Mouse (Mus musculus) adrenal gland, adult (tissue): ENCODE results near the gene Mpdu1.
A peak's percentile ranks its signal among the peaks of the same experiment; 100 is the strongest.
"Not testable (repeated sequence)": the region's sequence is repeated elsewhere in the genome, so short reads cannot be mapped to it uniquely, and the experiment has no call there.

Experiments
- DNase-seq, 2 experiments: peaks; one replicate each; pipeline ENCODE4 v3.0.0; 2022 to 2023; ENCODE audit warnings: low spot score in 1 of 2; ENCODE audit not compliant: inconsistent age in 2 of 2

Mpdu1 gene

DNA sequence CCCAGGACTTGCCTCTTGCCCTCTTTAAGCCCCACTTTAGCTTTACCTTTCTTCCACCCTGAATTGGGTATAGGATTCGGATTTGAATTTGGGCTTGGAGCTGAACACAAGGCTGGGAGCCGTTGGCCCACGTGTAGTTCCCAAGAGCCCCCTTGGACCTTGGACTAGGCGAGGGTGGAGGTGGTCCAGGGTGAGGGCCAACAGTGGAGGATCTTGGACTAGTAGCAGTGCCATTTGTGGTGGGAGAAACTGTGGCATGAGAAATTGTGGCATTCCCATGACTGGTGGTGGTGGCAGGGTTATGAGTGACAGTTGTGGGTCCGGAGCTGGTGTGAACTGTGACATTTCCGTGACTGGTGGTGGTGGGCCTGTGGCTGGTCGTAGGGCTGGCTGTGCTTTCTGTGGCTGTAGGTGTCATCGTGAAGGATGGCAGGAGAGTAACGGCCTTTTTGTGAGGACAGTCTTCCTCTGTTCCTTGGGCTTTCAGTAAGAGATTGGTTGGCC is 3.1 kb upstream of the Mpdu1 start:
- DNase-seq: peak in 1 of 2 experiments; percentile 66

DNA sequence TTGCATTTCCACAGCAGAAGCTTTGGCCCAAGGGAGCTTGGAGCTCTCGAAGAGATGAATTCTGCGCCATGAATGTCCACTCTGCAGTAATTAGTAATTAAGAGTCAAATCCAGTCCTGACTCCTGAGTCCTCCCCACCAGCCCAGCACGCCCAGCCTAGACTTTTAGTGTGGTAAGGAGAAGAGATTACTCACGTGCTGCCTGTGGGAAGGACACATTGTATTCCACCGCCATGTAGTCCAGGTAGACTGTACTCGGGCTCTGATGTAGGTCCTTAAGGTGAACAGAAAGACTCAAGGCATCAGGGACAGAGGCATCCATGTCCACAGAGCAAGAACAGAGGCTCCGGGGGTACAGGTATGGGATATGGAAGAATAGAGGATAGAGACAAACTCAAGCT is 2.4 kb upstream of the Mpdu1 start:
- peak in 1 of 2 experiments; percentile 70 for DNase-seq

DNA sequence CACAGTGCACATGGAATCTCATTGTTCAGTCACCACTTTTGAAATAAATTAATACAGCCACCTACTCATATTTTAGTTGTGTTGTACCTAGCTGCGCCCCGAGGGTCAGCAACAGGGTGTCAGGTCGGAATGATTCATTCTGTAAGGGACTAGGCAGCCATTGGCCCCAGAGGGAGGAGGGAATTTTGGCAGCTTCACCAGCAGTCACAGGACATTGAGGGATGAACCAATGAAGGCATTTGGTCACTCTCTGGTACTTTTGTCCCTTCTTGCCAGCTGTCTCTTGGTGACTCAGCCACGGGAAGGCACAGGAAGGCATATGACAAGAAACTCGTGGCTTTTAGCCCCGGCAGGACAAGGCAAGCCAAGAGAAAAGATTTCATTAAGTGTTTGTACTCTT is 1.4 kb upstream of the Mpdu1 start:
- DNase-seq: peak; percentile 77 to 88

DNA sequence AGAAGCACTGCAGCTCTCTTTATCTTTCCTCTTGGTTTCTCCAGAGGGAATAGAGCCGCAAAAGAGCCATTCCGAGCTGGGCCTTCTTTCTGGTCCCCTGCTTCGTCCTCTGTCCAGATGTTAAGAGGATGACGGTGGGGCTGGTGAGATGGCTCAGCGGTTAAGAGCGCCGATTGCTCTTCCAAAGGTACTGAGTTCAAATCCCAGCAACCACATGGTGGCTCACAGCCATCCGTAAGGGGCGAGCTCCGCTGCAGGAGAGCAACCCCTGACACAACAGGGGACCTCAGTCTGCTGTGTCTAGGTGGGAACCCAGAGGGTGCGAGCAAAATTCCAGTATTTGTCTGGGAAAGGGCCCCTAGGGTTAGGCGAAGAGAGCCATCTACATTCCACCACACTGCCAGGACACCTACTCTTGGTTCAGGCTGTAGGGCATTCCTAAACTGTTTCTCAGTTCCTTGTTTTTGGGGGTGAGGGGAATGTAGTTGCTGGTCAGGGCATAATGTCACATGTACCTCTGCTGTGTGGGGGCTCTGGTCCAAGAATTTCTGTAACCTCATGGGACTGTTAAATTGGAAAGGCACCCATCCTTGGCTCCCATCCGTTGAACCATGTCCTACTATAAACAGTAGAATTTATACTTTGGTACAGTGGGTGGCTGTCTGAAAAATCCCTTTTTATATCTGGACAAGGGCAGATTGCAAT is 677 bp upstream of the Mpdu1 start:
- peak in 1 of 2 experiments; percentile 52 for DNase-seq

DNA sequence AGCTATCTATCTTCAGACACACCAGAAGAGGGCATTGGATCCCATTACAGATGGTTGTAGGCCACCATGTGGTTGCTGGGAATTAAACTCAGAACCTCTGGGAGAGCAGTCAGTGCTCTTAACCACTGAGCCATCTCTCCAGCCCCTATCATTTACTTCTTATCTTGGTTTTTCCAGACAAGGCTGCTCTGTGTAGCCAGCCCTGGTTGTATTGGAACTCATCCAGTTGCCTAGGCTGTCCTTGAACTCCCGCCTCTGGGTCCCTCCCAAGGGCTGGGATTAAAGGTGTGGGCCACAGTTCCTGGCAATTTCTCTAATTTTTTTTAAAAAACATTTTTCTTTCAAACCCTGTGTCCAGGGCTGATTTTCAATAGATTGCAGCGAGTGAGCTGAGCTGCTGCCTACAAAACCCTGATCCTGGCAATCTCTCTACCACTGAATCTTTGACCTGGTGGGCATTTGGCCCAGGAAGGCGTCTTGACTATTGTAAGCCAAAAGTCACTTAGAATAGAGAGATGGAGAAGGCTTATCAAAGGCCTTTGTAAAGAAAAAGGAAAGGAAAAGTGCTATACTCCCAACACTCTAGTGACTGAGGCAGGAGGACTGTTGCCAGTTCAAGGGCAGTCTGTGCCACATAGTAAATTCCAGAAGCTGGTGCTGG is 1.1 kb downstream of the Mpdu1 start:
- peak; percentile 80 to 92 for DNase-seq

DNA sequence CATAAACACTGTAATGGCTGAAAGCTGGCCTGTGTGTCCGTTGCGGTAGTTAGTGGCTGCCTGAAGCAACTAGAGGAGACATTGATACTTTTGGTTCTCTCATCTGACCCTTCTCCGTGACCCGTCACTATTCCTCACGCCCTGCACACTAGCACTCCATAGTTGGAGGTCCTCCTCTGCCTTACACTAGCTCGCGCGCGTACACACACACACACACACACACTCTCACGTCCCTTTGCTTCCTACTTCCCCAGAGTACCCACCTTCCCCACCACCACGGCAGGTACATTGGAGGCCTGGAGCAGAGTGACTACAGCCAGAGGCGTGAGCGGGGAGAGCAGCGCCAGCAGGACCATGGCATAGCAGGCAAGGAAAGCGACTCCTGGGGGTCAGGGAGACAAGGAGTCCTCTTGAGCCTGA is 5.0 kb downstream of the Mpdu1 start:
- DNase-seq: no peak

DNA sequence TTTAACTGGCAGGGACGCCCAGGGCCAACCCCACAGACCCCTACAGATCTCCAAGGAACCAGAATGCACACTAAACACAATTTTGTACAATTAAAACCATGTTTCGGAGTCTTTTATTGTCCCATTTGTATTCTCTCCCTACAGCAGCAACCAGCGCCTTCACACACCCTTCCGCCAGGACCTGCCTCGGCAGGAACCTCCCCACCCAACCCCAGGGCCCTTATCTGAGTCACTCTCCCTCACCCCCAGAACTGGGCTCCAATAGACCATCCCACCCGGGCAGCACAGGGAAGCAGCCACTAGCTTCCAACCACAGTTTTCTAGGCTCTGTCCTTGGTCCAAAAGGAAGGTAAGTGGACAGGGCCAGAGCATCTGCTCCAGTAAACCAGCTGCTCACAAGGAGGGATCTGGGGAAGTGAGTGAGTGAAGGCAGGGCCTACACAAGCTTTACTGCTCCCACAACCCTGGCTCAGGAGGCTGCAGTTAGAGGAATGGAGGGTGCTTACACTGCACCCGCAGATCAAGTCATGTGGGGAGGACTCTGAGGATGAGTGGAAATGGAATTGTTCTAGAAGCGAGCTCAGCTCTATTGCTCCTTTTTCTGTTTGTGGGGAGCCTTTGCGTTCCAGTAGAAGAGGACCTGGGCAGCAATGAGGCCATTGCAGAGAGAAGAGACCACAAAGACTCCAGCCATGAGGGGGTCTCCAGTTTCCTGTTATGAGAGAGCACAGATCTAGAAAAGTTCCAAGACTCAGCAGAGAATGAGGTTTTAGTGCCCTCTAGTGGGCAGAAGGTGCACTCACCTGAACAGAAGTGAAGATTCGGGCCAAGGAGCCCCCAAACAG is 5.6 kb downstream of the Mpdu1 start:
- DNase-seq: peak in 1 of 2 experiments; percentile 80

DNA sequence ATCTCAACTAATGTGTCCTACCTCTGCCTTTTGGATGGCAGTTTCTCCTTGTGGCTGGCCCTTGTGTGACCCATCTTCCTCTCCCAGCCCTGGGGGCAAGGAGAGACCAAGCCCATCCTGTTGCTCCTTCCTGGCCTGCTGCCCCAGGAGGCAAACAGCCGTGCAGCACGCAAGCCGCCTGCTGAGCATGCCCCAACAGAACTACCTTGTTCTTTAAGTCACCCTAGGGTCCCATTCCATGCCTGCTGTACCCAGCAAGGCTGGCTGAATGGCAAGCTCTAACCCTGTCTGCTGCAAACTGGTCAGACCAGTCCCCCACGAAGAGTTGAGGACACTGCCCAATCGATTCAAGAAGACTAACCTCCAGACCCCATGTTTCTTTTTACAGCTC is 6.4 kb downstream of the Mpdu1 start:
- no peak for DNase-seq

DNA sequence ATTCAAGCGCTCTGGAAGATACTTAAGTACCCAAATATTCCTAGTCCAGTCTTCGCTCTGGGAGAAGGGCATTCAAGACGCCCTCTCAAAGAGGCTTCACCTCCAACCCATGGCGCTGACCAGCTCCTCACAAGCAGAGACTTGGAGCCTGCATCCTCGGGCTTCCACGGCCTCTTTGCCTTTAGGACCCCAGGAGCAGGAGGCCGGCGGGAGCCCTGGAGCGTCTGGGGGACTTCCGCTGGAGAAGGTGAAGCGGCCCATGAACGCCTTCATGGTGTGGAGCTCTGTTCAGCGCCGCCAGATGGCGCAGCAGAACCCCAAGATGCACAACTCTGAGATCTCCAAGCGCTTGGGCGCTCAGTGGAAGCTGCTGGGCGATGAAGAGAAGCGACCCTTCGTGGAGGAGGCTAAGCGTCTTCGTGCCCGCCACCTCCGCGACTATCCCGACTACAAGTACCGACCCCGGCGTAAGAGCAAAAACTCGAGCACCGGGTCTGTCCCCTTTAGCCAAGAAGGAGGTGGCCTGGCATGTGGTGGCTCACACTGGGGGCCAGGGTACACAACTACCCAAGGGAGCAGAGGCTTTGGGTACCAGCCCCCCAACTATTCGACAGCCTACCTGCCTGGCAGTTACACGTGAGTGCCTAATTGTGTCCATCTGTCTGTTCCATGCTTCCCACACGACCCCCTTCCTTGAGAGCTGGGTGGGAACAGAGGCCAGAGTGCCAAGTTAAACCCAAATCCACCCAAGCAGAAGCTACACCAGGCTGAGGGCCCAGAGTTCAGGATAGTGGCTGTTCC is 7.0 kb downstream of the Mpdu1 start, which contains the start of gene Sox15:
Gene Sox15, plus strand, starts transcription at position 51 of the 801 bp plus-strand sequence.
- peak; percentile 72 to 87 for DNase-seq

DNA sequence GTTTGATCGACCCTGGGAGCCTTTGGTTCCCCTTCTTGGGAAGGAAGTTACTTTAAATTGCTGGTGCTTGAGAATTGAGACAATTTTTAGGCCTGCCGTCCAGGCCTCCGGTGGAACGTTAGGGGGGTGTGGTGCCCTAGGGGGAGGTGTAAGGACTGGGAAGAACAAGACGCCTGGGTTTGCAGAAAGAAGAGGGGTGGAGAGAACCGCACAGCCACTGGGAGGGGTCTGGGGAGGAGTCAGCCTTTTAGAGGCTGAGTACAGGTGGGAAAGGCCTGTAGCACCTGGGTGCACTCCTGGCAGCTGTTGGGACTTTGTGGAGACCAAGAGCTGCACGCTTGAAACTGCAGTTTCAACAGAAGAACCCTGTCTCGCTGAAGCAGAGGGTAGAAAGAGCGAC is 7.7 kb downstream of the Mpdu1 start:
- DNase-seq: peak in 1 of 2 experiments; percentile 63

DNA sequence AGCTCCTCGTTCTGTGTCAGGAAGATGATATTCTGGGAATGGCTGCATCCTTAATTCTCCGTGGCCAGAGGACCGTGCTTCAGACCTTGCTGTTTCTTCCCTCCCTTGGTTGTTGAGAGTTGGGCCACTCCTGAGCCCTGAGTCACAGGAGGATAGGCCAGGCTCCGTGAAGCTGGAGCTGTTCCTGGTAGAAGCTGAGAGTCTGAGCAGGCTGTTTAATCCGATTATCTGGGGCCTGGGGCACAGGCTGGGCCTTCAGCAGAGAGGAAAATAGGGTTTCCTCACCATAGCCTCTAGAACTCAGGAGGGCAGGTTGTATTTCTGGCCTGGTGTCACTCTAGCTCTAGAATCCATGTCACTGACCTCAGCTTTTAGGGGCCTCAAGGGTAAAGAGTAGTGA is 9.0 kb downstream of the Mpdu1 start:
- DNase-seq: peak in 1 of 2 experiments; percentile 68

DNA sequence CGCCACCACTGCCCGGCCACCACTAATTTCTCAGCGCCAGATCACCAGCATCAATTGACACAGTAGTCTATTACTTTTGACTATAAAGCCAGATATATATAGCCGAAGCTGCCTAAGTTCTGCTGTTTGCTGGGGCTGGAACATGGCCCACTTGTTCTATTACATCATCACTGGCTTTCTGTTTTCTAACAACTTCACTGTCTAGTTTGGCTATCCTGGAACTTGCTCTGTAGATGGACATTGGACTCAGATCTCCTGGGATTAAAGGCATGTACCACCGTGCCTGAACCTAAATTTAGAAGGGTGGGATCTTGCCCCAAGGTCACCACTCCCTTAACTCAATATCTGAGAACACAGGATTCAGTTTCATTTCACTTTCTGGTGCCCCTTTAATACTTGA is 16.6 kb downstream of the Mpdu1 start:
- peak in 1 of 2 experiments; percentile 41 for DNase-seq

DNA sequence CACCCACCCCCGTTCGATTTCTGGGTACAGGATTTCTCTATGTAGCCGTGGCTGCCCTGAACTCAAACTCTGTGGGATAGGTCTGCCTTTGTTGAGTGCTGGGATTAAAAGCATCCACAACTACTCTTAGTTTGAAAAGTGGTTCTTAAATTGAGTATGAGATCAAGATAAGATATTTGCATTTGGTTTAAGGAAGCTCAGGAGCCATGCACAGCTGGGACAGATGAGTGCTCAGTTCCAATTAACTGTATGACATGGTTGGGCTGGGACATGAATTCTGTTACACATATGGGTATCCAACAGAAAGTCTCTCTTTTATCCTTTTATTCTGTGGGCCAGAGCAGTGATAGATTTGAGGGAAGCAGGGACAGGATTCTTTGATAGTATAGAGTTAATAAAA is 27.0 kb downstream of the Mpdu1 start:
- no peak for DNase-seq

DNA sequence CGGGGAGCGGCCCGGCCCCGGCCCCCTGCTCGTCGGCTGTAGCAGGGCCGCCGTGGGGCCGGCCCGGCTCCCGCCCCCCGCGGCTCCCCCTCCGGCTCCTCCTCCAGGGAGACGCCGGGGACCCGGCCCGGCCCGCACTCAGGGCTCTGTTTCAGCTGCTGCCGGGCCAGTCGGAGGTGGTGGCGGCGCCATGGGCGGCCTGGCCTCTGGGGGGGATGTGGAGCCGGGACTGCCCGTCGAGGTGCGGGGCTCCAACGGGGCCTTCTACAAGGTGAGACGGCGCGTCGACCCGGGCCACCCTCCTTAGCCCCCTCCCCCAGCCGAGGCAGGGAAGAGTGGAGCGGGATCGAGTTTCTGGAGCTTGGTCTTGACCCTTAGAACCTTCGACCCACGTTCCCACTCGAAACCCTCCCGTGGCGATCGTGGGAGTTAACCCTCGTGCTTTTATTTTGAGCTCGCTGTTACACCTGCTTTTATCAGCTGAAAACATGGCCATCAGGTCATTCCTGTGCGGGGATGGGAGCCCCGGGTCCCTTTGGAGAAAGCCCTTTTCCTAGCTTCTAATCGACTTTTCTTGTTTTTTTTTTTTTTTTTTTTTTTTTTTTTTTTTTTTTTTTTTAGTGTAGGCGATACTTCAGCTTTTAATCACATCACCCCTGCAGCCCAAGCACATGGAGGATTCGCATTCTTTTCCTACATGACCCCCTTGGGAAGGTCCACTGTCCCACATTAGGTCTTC is 29.1 kb downstream of the Mpdu1 start:
- peak in 1 of 2 experiments; percentile 48 for DNase-seq

DNA sequence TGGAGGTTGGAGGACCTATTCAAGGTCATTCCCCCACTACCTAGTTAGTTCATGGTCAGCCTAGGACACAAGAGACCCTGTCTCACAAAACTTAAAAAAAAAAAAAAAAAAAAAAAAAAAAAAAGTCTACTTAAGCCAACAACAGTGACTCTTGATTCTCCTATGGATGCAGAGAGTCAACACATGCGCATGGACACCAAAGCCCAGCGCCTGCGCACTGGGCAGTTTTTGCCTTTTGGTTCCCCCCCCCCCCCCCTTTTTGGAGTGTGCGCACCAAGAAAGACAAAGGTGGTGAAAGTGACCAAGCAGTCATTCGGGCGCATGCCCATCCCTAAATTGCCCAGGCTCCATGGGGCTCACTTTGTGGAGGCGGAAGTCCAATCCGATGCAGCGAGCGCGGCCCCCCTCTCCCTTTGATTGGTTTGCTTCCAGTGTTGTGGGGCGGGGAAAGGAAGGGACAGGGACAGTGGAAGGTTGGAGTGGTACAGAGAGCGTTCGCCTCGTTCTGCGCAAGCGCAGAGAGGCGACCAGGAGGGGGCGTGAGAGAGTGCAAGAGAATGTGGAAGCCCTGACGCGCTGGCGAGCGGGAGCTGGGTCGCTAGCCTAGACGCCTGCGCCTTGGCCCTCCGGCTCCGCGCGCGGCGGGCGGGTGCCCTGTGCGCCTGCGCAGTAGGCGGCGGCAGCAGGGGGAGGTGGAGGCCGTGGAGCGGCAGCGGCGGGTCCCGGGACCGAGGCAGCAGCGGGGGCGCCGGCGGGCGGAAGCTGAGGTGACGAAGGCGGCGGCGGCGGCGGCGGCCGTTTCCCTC is 30.0 kb downstream of the Mpdu1 start, which contains the start of gene Fxr2:
Gene Fxr2, plus strand, starts transcription at position 707 of the 806 bp plus-strand sequence.
- DNase-seq: peak; percentile 100

DNA sequence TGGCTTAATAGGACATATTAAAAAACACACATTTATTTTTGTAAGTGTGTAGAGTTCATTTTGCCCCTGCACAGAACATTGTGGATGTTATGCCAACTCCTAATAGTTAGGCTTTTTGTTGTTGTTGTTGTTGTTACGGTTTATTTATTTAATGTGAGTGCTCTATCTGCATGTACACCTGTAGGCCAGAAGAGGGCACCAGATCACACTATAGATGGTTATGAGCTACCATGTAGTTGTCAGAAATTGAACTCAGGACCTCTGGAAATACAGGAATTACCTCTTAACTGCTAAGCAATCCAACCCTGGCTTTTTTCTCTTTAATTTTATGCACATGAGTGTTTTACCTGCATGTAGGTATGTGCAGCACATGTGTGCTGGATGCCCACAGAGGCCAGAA is 32.6 kb downstream of the Mpdu1 start:
- DNase-seq: peak in 1 of 2 experiments; percentile 64

DNA sequence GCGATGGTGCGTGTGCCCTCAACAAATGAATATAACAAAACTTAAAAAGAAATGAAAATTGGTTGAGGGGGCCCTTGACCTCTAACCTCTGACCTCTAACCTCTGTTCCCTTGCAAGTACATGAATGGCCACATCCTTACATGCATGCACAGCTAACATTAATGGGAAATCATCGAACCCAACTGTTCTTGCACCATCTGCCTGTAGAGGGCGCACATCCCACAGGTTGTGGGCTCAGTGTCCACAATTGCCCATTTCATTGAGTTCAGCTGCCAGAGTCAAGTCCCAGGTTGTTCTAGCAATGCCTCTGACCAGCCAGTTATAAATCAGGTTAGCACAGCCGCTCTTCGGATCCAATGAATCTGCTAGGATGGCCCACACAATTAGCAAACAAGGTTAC is 34.2 kb downstream of the Mpdu1 start:
- DNase-seq: peak; percentile 75 to 92

DNA sequence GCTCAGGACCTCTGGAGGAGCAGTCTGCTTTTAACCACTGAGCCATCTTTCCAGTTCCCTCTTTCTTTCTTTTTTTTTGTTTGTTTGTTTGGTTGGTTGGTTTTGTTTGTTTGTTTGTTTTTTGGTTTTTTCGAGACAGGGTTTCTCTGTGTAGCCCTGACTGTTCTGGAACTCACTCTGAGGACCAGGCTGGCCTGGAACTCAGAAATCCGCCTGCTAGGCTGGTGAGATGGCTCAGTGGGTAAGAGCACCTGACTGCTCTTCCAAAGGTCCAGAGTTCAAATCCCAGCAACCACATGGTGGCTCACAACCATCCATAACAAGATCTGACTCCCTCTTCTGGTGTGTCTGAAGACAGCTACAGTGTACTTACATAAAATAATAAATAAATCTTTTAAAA is 38.1 kb downstream of the Mpdu1 start:
- DNase-seq: not testable (repeated sequence)

DNA sequence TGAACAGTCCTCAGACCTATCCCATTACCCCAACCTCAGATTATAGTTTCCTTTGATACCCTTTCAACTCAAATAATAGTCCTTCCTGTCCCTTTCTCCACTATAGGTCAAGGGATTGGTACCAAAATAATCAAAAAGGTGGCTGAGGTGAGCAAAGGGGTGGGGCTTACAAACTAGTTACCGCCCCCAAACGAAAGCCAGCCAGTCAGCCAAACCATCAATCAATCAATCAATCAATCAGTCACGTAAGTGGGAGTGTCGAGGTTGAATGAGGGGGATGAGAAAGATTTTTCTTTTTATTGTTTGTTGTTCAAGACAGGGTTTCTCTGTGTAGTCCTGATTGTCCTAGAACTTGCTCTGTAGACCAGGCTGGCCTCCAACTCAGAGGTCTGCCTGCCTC is 39.4 kb downstream of the Mpdu1 start:
- no peak for DNase-seq
